Mouse (Mus musculus) right cerebral cortex, postnatal 14 days (tissue): ENCODE measurements around the gene Hsd17b10.

Experiments used
- DNase-seq: peaks from one replicate; pipeline ENCODE4 v3.0.0; 2022

Gene Hsd17b10

GRCm38 (mm10) chrX:152001737-152002710 is at the start of gene Hsd17b10:
TSS of gene Hsd17b10 (plus strand) at chrX:152001845.
- DNase-seq = peak; percentile 75

DNA sequence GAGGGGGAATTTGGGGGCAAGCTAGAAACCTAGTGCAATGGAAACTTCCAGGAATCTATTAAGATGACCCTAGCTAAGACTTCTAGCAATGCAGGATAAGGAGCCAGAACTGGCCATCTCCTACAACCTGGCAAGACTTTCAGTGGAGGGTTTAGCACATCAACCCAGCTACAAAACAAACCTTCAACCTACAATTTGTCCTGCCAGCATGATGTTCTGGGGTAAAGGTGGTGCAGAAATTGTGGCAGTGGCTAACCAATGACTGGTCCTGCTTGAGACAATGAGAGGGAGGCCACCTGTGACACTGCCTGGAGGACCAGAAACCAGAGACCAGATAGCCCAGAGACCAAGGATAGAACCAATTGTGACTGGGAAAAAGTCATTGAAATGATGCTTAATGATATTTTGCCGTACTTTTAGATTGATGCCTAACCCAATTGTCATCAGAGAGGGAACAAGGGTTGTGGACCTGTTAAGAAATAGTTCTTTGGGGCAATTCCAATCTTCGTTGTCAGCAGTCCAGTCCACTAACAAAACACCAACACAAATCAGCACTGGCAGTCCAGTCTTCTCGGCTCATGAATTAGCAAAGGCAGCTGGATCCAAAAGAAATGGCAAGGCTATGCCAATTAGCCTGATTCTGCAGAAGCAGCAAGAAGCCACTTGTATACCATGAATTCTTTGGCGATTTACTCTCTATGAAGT is 2.5 kb upstream of the Hsd17b10 start:
- no peak for DNase-seq

DNA sequence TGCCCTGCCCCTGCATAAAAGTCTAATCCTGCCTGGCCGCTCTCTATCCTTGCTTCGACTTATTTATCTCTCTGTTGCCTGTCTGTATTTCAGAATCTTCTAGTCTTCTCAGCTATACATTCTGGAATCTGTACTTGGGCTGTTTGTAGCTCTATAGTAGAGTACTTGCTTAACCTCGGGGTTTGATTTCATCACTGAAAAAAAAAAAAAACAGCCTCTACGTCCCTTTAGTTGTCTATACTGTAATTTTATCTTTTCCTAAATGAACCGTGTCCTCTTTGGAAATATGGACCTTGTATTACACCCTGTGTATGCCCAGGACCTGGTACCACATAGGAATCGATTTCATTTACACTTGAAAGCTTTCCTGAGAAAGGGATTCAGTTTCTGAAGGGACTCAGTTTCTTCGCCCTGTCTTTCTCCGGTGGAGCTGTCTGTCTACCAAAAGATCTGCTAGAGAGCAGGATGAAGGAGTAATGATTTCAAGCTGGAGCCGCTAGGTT is 412 bp upstream of the Hsd17b10 start:
- DNase-seq = no peak

DNA sequence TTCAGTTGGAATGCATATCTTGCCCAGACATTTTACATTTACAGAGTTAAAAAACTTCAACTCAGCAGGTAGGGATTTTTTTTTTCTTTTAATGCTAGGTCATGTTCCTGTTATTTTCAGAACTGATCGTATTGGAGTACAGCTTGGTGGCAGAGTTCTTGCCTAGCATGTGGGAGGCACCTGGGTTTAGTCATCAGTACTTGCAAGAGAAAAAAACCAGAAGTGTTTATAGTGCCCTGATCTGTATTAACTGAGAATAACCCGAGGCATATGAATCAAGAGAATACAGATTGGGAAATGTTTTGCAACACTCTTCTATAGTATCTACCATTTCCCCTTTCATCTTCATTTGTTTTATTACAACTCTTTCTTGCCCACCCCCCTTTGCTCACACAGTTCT is 1.2 kb downstream of the Hsd17b10 start:
- no peak for DNase-seq

- no peak for DNase-seq
Observed at GRCm38 (mm10) chrX:152007863-152008262, 6.2 kb downstream of the Hsd17b10 start.

GRCm38 (mm10) chrX:152015752-152016150 is 14.1 kb downstream of the Hsd17b10 start:
- no peak for DNase-seq

DNA sequence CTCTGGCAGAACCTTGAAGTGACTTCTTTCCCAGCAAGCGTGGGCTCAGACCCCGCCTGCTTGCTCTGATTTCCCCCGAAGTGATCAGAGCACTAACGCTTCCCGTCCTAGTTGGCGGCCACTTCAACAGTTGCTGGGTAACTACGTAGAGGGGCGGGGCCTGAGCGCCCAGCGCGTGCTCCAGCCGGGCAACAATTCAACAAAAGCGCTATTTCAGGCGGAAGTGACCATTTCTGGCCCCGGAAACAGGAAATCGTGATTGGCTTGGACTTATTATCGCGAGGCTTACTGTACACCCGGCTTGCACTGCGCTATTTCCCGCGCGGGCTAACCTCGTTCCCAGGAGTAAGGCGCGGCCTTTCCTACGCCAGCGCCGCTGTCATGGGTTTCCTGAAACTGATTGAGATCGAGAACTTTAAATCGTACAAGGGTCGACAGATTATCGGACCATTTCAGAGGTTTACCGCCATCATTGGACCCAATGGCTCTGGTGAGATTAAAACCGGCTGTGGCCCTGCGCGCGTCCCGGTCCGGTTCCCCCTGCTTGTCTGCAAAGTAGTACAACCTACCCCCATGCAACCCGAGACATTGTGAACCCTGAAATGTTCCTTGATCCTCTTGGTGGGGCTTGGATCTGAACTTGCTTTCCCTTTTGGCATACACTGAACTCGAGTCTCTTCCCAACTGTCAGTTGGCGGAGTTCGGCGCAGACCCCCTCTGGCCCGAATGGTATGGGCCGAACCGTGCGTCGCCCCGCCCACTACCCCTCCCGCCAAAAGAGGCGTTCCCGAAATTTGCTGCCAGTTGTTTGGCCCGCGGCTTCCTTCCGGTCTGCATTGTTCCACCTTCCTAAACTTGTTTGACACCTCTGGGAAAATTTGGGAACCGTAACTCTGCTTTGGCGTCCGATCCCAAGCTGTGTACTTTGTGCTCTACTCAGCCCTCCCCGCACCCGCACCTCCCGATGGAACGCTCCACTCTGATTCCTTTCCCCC is 14.8 kb downstream of the Hsd17b10 start, which contains the start of the genes Ribc1 and Smc1a:
Gene Ribc1, minus strand, starts transcription at position 145 of the 995 bp plus-strand sequence.
Gene Smc1a, plus strand, starts transcription at position 278 of the 995 bp plus-strand sequence.
- peak; percentile 76 for DNase-seq

GRCm38 (mm10) chrX:152017186-152017585 is 15.5 kb downstream of the Hsd17b10 start:
- DNase-seq = no peak

GRCm38 (mm10) chrX:152019294-152019693 is 17.6 kb downstream of the Hsd17b10 start:
- DNase-seq = no peak

DNA sequence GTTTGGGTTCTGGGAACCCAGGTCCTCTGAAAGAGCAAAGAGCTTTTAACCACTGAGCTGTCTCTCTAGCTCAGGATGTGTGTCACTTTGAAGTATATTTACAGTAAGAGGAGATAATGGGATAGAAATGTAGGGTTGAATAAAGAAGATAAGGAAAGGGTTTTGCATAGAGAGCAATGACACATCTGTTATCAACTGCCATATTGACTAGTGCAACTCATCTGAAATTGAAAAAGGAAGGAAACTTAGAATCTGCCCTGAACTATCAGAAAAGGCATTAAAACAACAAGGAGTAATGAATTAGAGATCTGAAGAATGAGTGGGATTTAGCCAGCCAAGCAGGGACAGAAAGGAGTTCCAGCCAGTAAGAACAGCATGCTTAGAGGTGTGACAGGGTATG is 38.2 kb downstream of the Hsd17b10 start:
- DNase-seq = no peak

GRCm38 (mm10) chrX:152047230-152047629 is 45.6 kb downstream of the Hsd17b10 start:
- DNase-seq = no peak

- no peak for DNase-seq
Observed at GRCm38 (mm10) chrX:152052546-152052945, 50.9 kb downstream of the Hsd17b10 start.
